Mouse (Mus musculus) WW6 (cell line): ENCODE results near the gene Hist1h3h.
"Not testable (repeated sequence)": the region's sequence is repeated elsewhere in the genome, so short reads cannot be mapped to it uniquely, and the experiment has no call there.

Experiments used
- DNase-seq: peaks from one replicate; pipeline ENCODE4 v3.0.0-alpha.2; 2013; ENCODE audit warnings: low read depth, low spot score

Gene Hist1h3h

DNA sequence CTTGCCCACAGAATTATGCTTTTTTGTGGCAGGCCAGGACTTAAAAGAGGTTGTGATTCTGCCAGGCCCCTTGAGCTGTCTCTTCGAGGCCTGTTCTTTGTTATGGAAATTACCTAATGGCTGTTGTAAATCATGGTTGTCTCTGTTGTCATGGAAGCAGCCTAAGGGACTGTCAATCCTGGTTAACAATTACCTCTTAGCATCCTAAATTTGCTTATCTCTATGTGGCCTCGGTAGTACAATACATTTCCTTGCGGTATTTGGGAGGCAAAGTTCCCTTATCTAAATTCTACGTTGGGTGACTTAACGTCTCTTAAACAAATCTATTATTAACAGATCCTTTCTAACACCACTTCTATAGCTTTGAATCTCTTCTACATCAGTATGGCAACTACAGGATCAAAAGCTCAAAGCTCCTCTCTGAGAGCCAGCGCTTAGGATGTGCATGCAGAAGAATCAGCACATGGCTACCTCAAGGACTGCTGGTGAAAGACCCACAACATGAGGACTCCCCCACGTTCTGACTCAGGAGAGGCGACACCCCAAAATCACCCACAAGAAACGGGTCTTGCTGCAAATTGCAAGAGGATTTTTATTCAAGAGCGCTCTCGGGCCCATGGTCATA is 10.6 kb downstream of the Hist1h3h start:
- no peak for DNase-seq

DNA sequence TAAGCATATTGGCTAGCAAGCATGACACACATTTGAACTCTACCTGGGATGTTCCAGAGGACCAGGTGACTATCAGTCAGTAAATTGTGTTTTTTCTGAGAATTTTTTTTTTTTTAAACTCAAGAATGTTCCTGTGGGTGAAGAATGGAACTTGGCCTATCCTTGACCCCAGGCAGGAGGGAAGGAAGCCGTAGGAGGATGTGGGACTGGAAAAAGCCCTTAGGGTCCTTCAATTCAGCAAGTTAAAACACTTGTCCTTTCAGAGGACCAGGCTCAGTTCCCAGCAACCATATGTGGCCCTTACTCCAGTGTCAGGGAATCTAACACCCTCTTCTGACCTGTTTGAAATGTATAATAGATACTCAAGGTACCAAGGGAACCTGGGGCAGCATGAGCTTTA is 12.1 kb downstream of the Hist1h3h start:
- DNase-seq, result no peak

DNA sequence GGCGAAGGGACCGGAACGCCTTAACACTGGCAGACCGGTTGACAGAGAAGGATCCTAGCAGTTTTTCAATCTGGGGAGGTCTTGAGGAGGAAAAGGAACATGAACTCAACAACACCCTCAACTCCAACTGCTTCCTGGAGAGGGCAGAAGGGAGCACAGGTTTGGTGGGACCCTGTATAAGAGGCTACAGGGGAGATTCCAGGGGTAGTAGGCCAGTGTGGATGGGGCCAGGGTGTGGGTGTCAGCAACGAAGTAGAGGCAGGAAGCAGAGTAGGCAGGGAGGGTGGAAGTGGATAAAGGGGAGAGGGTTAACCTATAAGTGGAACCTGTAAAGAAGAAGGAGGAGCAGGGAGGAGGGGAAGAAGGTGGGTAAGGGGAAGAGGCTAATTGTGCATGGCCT is 16.0 kb downstream of the Hist1h3h start:
- DNase-seq, result no peak

DNA sequence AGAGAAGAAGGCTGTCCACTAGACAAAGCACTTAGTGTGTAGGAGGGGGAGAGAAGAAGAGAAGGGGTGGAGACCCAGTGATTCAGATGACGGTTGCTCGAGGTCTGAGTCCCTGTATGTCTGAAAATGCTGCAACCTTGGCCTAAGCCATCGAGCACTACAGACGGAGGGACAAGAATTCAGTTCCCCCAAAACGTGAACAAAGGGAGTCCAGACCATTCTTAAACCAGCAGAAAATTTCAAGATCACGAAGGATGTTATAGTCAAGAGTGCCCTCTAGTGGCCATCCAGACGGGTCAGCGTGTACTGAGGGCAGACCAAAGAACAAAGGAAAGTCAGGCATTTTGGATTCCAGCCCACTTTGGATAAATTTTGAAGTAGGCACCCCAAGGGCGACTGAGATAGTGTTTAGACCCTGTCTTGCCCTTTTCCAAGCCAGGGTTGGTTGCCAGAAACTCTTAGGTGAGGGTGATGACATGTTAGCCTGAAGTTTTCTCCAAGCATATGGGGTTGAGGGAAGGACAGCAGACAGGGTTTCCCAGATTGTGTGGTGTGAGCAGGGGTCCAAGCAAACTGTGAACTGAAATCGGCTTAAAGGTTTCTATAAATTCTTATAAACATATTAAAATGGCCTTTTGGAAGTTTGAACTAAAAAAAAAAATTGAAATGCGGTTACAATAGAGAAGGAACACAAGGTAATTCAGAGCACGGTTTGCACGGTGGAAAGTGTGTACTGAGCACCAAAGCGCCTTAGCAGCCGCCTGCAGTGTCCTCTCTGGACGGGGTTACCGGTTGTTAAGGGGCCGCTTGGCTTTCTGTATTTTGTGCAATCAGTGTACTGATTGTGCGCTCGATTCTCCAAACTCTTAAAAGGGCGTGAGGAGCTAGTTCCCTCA is 16.8 kb downstream of the Hist1h3h start:
- no peak for DNase-seq

DNA sequence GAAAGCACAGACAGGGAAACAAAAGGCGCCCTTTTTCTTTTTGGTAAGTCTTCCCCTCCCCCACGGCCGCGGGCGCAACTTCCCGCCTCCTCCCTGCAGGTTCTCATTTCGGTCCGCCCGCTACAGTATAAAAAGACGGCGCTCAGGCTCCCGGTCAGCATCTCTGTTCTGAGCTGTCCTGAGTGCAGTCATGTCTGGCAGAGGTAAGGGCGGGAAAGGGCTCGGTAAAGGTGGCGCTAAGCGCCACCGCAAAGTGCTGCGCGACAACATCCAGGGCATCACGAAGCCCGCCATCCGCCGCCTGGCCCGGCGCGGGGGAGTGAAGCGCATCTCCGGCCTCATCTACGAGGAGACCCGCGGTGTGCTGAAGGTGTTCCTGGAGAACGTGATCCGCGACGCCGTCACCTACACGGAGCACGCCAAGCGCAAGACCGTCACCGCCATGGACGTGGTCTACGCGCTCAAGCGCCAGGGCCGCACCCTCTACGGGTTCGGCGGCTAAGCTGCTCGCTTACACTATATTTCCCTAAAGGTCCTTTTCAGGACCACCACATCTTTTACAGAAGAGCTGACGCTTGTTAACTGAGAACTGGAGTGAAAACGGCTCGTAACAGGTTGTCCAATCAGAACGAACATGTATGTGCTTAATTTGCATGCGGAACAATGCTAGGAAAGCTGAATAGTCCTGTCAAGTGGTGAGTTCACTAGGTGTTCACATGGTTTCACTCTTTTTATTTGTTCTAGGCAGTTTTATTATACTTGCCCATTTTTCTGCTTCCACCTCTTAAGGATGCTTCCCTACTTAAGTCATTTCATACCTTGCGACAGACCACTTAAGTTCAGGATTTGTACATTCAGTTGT is 17.7 kb downstream of the Hist1h3h start, which contains the start of gene Hist1h4j:
Hist1h4j (plus strand) TSS at position 159 of the 862 bp plus-strand sequence.
- not testable (repeated sequence) for DNase-seq

DNA sequence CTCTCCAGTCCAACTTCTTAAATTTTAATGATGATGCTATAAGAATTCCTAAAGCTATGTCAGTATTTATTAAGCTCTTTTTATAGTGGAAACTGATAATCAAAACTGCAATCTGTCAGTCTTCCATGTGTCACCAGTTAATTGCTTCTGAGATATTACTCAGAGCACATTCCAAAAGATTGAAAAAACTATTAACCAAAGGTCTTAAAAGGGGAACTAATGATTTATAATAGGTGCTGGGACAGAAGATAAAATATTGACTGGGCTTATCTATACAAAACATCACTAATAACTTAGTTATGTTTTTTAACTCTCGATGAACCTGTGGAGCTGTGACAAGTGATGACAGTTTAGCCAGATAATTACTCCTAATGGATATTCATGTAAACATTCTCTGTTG is 27.5 kb downstream of the Hist1h3h start:
- no peak for DNase-seq

DNA sequence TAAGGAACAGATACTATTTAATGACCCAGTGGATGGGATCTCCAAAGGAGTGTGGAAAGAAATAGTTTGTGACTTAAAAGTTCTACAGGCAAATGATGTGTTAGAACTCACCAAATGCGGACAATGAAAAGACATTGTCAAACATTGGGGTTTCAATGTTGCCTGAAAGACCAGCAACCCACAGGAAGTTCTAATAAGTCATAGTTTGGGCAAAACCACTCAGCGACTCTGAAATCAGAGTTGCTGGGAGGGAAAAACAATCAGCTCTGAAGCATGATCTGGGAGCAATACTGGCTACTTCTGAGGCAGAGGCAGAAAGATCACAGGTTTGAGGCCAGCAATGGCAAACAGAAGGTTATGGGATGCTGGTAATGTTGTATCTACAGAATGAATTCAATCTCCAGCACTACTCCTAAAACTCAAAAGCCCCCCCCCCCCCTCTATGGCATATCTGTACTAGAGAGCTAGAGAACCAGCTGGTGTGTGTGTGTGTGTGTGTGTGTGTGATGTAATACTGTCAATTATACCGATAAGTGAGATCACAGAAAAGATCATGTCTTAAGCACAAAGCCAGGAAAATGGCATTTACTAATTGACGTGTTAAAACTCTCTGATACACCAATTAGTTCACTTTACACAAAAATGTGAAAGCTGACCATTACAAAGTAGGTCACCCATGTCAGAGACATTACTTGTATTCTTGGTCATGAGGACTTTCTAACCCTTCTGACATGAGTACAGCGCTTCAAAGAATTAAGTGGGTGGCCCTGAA is 32.1 kb downstream of the Hist1h3h start:
- DNase-seq, result no peak

DNA sequence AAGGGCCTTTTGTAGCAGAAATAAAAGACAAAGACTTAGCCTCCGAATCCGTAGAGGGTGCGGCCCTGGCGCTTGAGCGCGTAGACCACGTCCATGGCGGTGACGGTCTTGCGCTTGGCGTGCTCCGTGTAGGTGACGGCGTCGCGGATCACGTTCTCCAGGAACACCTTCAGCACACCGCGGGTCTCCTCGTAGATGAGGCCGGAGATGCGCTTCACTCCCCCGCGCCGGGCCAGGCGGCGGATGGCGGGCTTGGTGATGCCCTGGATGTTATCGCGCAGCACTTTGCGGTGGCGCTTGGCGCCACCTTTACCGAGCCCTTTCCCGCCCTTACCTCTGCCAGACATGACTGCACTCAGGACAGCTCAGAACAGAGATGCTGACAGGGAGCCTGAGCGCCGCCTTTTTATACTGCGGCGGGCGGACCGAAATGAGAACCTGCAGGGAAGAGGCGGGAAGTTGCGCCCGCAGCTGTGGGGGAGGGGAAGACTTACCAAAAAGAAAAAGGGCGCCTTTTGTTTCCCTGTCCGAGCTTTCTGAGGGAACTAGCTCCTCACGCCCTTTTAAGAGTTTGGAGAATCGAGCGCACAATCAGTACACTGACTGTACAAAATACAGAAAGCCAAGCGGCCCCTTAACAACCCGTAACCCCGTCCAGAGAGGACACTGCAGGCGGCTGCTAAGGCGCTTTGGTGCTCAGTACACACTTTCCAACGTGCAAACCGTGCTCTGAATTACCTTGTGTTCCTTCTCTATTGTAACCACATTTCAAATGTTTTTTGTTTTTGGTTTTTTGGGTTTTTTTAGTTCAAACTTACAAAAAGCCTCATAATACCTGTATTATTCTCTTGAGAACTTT is 32.9 kb downstream of the Hist1h3h start, which contains the start of gene Hist1h4k:
Hist1h4k (minus strand) TSS at position 347 of the 859 bp plus-strand sequence.
- not testable (repeated sequence) for DNase-seq

DNA sequence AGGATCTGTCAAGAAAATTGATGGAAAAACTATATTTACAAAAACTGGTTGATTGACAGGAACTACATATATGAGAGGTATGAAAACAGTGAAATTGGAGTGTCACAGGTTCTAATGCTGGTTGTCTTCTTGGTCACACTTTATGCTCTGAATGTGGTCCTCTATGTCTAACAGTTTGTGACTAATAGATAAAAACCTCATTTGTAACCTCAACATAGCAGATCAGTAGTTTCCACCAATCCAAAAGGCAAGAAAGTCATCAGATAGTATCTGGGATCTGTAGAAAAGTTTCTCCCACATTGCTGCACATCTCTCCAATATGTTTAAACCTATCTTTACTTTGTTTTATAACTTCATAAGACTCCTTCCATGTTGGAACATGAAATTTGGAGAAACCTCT is 34.0 kb downstream of the Hist1h3h start:
- no peak for DNase-seq

DNA sequence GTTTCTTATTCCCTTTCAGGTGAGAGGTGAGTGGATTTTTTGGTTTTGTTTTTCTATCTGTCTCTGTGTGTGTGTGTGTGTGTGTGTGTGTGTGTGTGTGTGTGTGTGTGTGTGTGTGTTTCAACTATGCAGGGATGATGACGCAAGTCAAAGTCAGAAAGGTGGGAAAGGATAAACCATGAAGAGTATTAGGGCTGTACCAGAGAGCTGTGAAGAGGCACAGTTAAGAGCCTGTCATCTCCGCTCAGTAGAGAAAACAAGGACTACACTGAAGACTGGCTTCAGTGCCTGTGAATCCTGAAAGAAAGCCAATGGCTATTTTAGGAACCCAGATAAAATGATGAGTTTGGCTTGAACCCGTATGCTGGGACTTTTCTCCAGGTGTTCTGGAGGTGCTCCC is 34.4 kb downstream of the Hist1h3h start:
- DNase-seq, result no peak

DNA sequence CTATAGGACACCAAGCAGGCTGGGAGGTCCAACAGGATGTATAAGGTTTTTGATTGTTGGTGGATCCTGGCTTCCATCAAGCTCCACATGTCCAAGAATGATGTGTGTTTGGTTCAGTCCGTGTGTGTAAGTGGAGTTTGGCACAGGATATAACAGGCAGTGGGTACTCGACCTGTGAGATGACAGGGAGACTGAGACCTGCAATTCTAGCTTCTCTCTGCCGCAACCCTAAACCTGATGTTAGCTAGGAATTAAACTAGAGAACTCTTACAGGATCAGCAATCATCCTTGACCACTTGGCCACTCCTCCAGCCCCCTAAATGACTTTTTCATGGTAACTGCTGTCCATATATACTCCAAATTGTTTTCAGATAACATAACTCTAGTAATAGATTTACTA is 34.9 kb downstream of the Hist1h3h start:
- no peak for DNase-seq

DNA sequence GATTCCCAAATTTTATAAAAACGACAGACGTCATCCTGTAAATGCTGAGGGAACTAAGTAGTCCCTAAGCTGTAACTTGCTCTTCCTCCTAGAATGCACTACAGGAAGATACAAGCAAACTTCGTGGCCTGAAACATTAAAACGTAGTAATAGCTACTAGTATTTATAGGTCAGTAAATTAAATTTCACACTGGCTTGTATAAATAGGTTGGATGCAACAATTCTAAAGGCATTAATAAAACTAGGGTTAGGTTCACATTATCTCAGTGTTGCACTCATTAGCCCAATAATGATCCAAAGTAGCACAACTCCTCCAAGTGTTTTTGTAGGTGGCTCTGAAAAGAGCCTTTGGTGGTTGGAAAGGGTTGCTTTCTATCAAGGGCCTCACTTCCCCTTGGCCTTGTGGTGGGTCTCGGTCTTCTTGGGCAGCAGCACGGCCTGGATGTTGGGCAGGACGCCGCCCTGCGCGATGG is 35.6 kb downstream of the Hist1h3h start:
- DNase-seq, result no peak

DNA sequence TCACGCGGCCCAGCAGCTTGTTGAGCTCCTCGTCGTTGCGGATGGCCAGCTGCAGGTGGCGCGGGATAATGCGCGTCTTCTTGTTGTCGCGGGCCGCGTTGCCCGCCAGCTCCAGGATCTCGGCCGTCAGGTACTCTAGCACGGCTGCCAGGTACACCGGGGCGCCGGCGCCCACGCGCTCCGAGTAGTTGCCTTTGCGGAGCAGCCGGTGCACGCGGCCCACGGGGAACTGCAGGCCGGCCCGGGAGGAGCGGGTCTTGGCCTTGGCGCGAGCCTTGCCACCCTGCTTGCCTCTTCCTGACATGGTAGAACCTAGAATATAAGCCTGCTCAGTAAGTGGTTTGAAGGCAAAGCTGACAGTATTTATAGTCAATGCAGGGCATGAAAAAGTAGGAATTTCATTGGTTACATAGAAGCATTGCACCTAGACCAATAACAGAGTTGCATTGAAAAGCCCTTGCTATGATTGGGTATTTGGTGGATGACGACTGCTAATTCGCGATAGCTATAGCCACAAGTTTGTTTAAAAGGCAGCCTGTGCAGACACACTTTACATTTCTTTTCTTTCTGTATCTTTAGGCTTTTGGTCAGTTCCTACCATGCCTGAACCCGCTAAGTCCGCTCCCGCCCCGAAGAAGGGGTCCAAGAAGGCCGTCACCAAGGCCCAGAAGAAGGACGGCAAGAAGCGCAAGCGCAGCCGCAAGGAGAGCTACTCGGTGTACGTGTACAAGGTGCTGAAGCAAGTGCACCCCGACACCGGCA is 36.2 kb downstream of the Hist1h3h start, which contains the start of the genes Hist1h2ak and Hist1h2bn:
Hist1h2ak (minus strand) TSS at position 304 of the 762 bp plus-strand sequence.
Hist1h2bn (plus strand) TSS at position 600 of the 762 bp plus-strand sequence.
- DNase-seq, result not testable (repeated sequence)

DNA sequence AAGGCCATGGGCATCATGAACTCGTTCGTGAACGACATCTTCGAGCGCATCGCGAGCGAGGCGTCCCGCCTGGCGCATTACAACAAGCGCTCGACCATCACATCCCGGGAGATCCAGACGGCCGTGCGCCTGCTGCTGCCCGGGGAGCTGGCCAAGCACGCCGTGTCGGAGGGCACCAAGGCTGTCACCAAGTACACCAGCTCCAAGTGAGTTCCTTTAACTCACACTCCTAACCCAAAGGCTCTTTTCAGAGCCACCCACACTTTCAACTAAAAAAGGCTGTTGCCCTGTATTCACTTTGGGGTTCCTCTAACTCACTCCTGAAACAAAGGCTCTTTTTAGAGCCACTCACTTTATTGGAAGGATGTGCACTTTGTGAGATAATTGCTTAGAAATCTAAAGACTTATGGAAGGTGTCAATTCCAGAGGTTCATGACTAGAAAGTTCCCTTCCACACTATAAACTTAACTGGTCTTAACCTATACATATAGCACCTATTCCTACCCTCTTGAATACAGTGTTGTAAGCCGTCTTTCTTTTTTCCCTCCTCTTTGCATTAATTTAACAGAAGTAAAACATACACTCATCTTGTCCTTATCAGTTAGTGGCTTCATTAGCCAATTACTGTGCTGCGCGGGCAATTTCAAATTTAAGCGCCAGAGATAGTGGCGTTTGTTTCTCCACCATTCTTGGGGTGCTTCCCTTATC is 37.0 kb downstream of the Hist1h3h start:
- not testable (repeated sequence) for DNase-seq

DNA sequence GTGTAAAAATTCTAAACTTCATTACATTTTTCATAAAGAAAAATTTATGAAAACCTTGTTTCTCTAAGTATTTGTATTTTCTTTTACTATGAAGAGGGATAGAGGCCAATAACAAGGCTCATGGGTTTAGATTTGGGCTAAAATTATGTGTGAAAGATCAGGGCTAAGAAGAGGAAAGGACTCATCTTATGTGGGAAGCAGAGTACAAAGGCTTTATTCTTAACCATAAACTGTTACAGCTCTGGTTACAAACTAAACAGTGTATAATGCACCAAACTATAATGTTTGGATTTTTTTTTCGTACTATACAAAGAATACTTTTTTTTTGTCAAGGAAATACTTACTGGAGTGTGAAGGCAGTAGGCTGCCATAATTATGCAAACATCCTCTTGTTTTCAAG is 38.2 kb downstream of the Hist1h3h start:
- no peak for DNase-seq
